Mouse (Mus musculus) midbrain, postnatal 0 days (tissue): Measurements from ENCODE around the gene Trio. TPM values are rescaled to one million over a fixed set of nuclear protein-coding genes. Genes with fewer than 3 reads are reported as not detected.

Experiments
- ATAC-seq: fragments of 200-750 bp; cut with Nextera tagmentation; 2 replicates; pipeline ENCODE4 v1.8.0; 2017; ENCODE audit warnings: moderate number of reproducible peaks, mild to moderate bottlenecking, moderate TSS enrichment, moderate library complexity; ENCODE audit not compliant: low FRiP score
- DNase-seq: peaks from one replicate; pipeline ENCODE4 v3.0.0-alpha.2; 2015; ENCODE audit warnings: low spot score
- H3K27ac ChIP-seq: fragments of 300-500 bp; sonication (generic); 2 replicates; pipeline ENCODE4 v1.5.1; 2014; ENCODE audit warnings: low read depth, mild to moderate bottlenecking, low read length, mixed read lengths
- H3K27me3 ChIP-seq: fragments of 300-500 bp; sonication (generic); 2 replicates; pipeline ENCODE4 v1.6.1; 2014; ENCODE audit warnings: low read length, control low read depth, mixed read lengths; ENCODE audit not compliant: insufficient read depth
- H3K36me3 ChIP-seq: fragments of 300-500 bp; sonication (generic); 2 replicates; pipeline ENCODE4 v1.6.1; 2014; ENCODE audit warnings: low read length, control low read depth, mixed read lengths; ENCODE audit not compliant: insufficient read depth
- H3K4me1 ChIP-seq: fragments of 300-500 bp; sonication (generic); 2 replicates; pipeline ENCODE4 v1.6.1; 2014; ENCODE audit warnings: mild to moderate bottlenecking, control low read depth, antibody characterized with exemption, low read length, mixed read lengths; ENCODE audit not compliant: insufficient read depth
- H3K4me2 ChIP-seq: fragments of 300-500 bp; sonication (generic); 2 replicates; pipeline ENCODE4 v1.6.1; 2014; ENCODE audit warnings: low read depth, mild to moderate bottlenecking, low read length, mixed read lengths; ENCODE audit not compliant: poor library complexity, severe bottlenecking
- H3K4me3 ChIP-seq: fragments of 300-500 bp; sonication (generic); 2 replicates; pipeline ENCODE4 v1.5.1; 2014; ENCODE audit warnings: low read depth, mild to moderate bottlenecking, low read length, moderate library complexity
- H3K9ac ChIP-seq: fragments of 300-500 bp; sonication (generic); replicated peaks from 2 replicates; pipeline ENCODE4 v1.6.1; 2014; ENCODE audit warnings: mild to moderate bottlenecking, low read length, moderate library complexity, mixed read lengths; ENCODE audit not compliant: poor library complexity, severe bottlenecking
- H3K9me3 ChIP-seq: fragments of 300-500 bp; sonication (generic); 2 replicates; pipeline ENCODE4 v1.6.1; 2016; ENCODE audit warnings: low read length, control low read depth
- CTCF ChIP-seq: IDR thresholded peaks from 2 replicates; pipeline ENCODE4 v1.5.1; 2016; ENCODE audit warnings: antibody characterized with exemption, mild to moderate bottlenecking
- WGBS: fragments of 180-500 bp; shearing (Covaris S2); extraction: QIAGEN DNeasy Blood & Tissue Kit; methylation state at CpG from one replicate; pipeline ENCODE4 v1.1.7; 2014; 5-methylcytosine and 5-hydroxymethylcytosine counted together
- polyA plus RNA-seq: library from polyadenylated mRNA; unstranded; fragments of >200 nt; fragmentation: Nextera tagmentation; extraction: Ambion mirVana; gene quantifications from 2 replicates; pipeline ENCODE4 v1.2.1, GENCODE M21; 2015
- total RNA-seq: library from RNA; depleted of rRNA; stranded (reverse); fragments of >200 nt; gene quantifications from 2 replicates; pipeline ENCODE4 v1.2.3, GENCODE M21; 2014

The Trio gene
- total and polyA plus RNA-seq, 2 experiments from 2014 or later: 23.3 to 213 TPM

GRCm38 (mm10) chr15:28021591-28022209, 3.9 kb downstream of the Trio start:
- Histone ChIP-seq H3K4me3 (peak overlapping the region; percentile 21), H3K4me1 (peaks cover 20% of the 10 kb centered on the region), H3K4me2 (peak overlapping the region; percentile 62), H3K9me3 (no peaks in the 10 kb centered on the region), H3K27me3 (no peaks in the 10 kb centered on the region), H3K27ac (no peak overlapping the region), H3K9ac (0 out of 2 replicates have a peak overlapping the region, but pooled peaks have one; percentile 36), H3K36me3 (no peaks in the 10 kb centered on the region)
- no peak for DNase-seq
- 9% methylated on average over 15 of the region's 15 CpGs for WGBS
- no peak for TF ChIP-seq CTCF
- ATAC-seq: no peak

- Histone ChIP-seq H3K4me2 (no peak overlapping the region), H3K4me3 (no peak overlapping the region), H3K27me3 (no peaks in the 10 kb centered on the region), H3K27ac (no peak overlapping the region), H3K36me3 (no peaks in the 10 kb centered on the region), H3K9me3 (no peaks in the 10 kb centered on the region), H3K9ac (no peak overlapping the region), H3K4me1 (peaks cover 20% of the 10 kb centered on the region)
- 71% methylated on average over 7 of the region's 7 CpGs for WGBS
- ATAC-seq (no peak), DNase-seq (no peak)
- TF ChIP-seq CTCF: no peak
These were observed 6.1 kb downstream of the Trio start for GRCm38 (mm10) chr15:28019393-28020070.

DNA sequence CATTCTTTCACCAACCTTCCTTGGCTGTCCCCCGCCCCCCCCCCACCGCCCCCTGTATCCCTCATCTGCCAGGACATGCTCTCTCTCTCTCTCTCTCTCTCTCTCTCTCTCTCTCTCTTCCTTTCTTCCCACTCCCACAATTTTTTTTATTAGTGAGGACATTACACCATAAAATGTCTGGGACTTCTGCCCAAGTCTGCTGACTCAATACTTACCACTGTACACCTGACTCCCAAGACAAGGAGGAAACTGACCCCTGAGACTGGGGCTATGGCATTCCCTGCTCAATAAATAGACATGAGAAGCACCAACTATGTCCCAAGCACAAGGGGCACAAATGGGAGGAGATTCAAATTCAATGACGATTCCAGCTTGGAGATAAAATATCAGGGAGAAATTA, 18.1 kb downstream of the Trio start:
- no peak for TF ChIP-seq CTCF
- Histone ChIP-seq H3K27me3 (no peaks in the 10 kb centered on the region), H3K36me3 (no peaks in the 10 kb centered on the region), H3K4me2 (no peak overlapping the region), H3K4me3 (no peak overlapping the region), H3K27ac (no peak overlapping the region), H3K9me3 (no peaks in the 10 kb centered on the region), H3K4me1 (peaks cover 4% of the 10 kb centered on the region; the same call in 1 of the 2 replicates), H3K9ac (no peak overlapping the region)
- ATAC-seq (no peak), DNase-seq (no peak)
- WGBS: 51% methylated on average over 3 of the region's 3 CpGs

- Histone ChIP-seq H3K9me3 (no peaks in the 10 kb centered on the region), H3K27ac (no peak overlapping the region), H3K9ac (no peak overlapping the region), H3K27me3 (no peaks in the 10 kb centered on the region), H3K4me1 (no peaks in the 10 kb centered on the region), H3K4me2 (no peak overlapping the region), H3K4me3 (no peak overlapping the region), H3K36me3 (no peaks in the 10 kb centered on the region)
- WGBS: 68% methylated on average over 5 of the region's 5 CpGs
- ATAC-seq (no peak), DNase-seq (no peak)
- TF ChIP-seq CTCF: no peak
These were observed 21.4 kb downstream of the Trio start for GRCm38 (mm10) chr15:28004192-28004767.

GRCm38 (mm10) chr15:28002515-28002914, 23.1 kb downstream of the Trio start:
- DNase-seq (no peak), ATAC-seq (no peak)
- H3K4me3 ChIP-seq: no peak overlapping the region
- H3K4me1 ChIP-seq: peaks cover 11% of the 10 kb centered on the region
- no peaks in the 10 kb centered on the region for H3K27me3 ChIP-seq
- H3K4me2 ChIP-seq: no peak overlapping the region
- WGBS: 34% methylated on average over 3 of the region's 3 CpGs
- no peak for TF ChIP-seq CTCF
- H3K36me3 ChIP-seq: no peaks in the 10 kb centered on the region
- H3K9ac ChIP-seq: no peak overlapping the region
- H3K9me3 ChIP-seq: no peaks in the 10 kb centered on the region
- no peak overlapping the region for H3K27ac ChIP-seq

GRCm38 (mm10) chr15:28001299-28001698, 24.3 kb downstream of the Trio start:
- no peak for ATAC-seq
- DNase-seq: no peak
- H3K4me1 ChIP-seq: peaks cover 13% of the 10 kb centered on the region
- H3K36me3 ChIP-seq: no peaks in the 10 kb centered on the region
- 47% methylated on average over 4 of the region's 4 CpGs for WGBS
- no peaks in the 10 kb centered on the region for H3K27me3 ChIP-seq
- no peaks in the 10 kb centered on the region for H3K9me3 ChIP-seq
- H3K4me2 ChIP-seq: no peak overlapping the region
- H3K9ac ChIP-seq: no peak overlapping the region
- no peak overlapping the region for H3K4me3 ChIP-seq
- no peak for TF ChIP-seq CTCF
- H3K27ac ChIP-seq: no peak overlapping the region
